Comparison of ENCODE assay signal across 8 mouse cellular contexts in the genomic region with DNA sequence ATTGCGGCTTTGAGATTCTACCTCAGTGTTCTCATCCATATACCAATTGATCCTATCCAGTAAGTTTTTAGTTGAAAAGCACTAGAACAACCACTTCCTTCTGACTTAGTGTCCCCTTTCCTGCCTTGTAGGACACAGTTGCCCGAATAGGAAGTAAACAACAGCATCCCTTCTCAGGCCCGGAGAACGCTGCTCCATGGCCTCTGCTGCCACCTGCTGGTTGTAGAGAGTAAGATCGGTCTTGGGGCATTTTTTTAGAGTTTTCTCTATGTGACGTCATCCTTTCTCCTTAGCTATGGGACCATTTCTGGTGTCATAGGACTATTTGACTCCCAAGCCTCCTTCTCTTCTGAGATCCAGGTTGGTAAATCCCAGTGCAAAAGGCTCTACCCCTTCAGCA. TPM values are rescaled to one million over a fixed set of nuclear protein-coding genes. Genes with fewer than 3 reads are reported as not detected.
A peak's percentile ranks its signal among the peaks of the same experiment; 100 is the strongest.
DNase-seq lines count a peak whose midpoint lies in the region; ATAC-seq and TF ChIP-seq lines count a peak whose summit lies in the region.

No protein-coding gene starts in this region.

- peak overlapping the region; percentile 62; the same call in 1 of the 2 replicates for H3K4me2 ChIP-seq in CH12.LX (ENCODE audit: insufficient read depth, low read depth, poor library complexity, severe bottlenecking)
- H3K4me2 ChIP-seq in liver, embryonic 15.5 days = peak overlapping the region; percentile 27; the same call in 1 of the 2 replicates

- no peaks in the 10 kb centered on the region for H3K9me3 ChIP-seq in CH12.LX (replicated peaks; ENCODE audit: low read length)
- no peaks in the 10 kb centered on the region for H3K9me3 ChIP-seq in liver, embryonic 15.5 days (replicated peaks)

- peaks cover 44% of the 10 kb centered on the region for H3K27me3 ChIP-seq in CH12.LX (replicated peaks)
- H3K27me3 ChIP-seq in liver, embryonic 15.5 days = peaks cover 31% of the 10 kb centered on the region

- peak; percentile 90 for DNase-seq in CH12.LX (ENCODE audit: extremely low read depth)
- peak; percentile 84 for DNase-seq in adrenal gland, adult 2 months
- DNase-seq in embryo, embryonic 10.5 days (ENCODE audit: low spot score) = peak; percentile 96
- peak; percentile 80 for DNase-seq in heart, adult 8-10 months (ENCODE audit: low spot score)
- DNase-seq in kidney, postnatal 36 days = peak; percentile 85 to 92
- DNase-seq in retina, adult 2 months (ENCODE audit: low read depth, low spot score) = peak; percentile 54
- peak; percentile 89 for DNase-seq in thymus, postnatal 4 days

- TF ChIP-seq POLR2A in CH12.LX (IDR thresholded peaks at IDR 0.05; ENCODE audit: low read depth, low read length) = no peak

- peak overlapping the region in 1 of 3 experiments; percentile 12 for H3K4me3 ChIP-seq in CH12.LX (replicated peaks in 1 of 3; ENCODE audit: low read depth in 2 of 3, low read length in 2 of 3, poor library complexity in 1 of 3)
- no peak overlapping the region for H3K4me3 ChIP-seq in liver, embryonic 15.5 days (replicated peaks)

- WGBS in liver, embryonic 15.5 days (ENCODE audit: insufficient replicate concordance) = 11% methylated on average over 6 of the region's 6 CpGs

- H3K79me2 ChIP-seq in CH12.LX (replicated peaks; ENCODE audit: control insufficient read depth, extremely low read depth, insufficient read depth, poor library complexity, severe bottlenecking) = no peaks in the 10 kb centered on the region

- no peaks in the 10 kb centered on the region for H3K36me3 ChIP-seq in CH12.LX (replicated peaks in 1 of 2; ENCODE audit: control insufficient read depth in 1 of 2, insufficient read depth in 1 of 2, low read length in 1 of 2)
- no peaks in the 10 kb centered on the region for H3K36me3 ChIP-seq in liver, embryonic 15.5 days (replicated peaks)

- peak; percentile 98 for TF ChIP-seq RAD21 in CH12.LX (IDR thresholded peaks at IDR 0.05; ENCODE audit: low read depth, low read length)

- no peak for ATAC-seq in liver, embryonic 15.5 days (ENCODE audit: insufficient read depth)

- H3K4me1 ChIP-seq in CH12.LX (ENCODE audit: control insufficient read depth in 1 of 2, insufficient read depth in 2 of 2) = peaks cover 4 to 17% of the 10 kb centered on the region in 2 experiments; a peak in 3 of 4 replicates
- H3K4me1 ChIP-seq in liver, embryonic 15.5 days (replicated peaks) = no peaks in the 10 kb centered on the region

- dilution Hi-C loops in CH12.LX (cut with MboI; ENCODE audit: extremely low pct_ligation_motif_present, extremely low pct_unique_long_range_greater_than_20kb, low sequenced_read_pairs) = no loop called here

- no peak for TF ChIP-seq EP300 in CH12.LX (IDR thresholded peaks at IDR 0.05; ENCODE audit: low read length)

- TF ChIP-seq CTCF in CH12.LX (conservative IDR thresholded peaks at IDR 0.05 in 1 of 2, IDR thresholded peaks at IDR 0.05 in 1 of 2; ENCODE audit: low read depth in 2 of 2, low read length in 2 of 2) = peak; percentile 84 to 98

- no peak overlapping the region for H3K9ac ChIP-seq in CH12.LX (ENCODE audit: insufficient read depth, low read depth)
- no peak overlapping the region for H3K9ac ChIP-seq in liver, embryonic 15.5 days

- in situ Hi-C loops in CH12.LX (cut with MboI; ENCODE audit: low pct_ligation_motif_present, low pct_unique_long_range_greater_than_20kb, low sequenced_read_pairs) = loop anchor here (5.0 kb wide), 2 partner anchors 33 to 82 kb away; no protein-coding TSS in a partner anchor

- no peak overlapping the region for H3K27ac ChIP-seq in CH12.LX (ENCODE audit: insufficient read depth, low read depth)
- H3K27ac ChIP-seq in liver, embryonic 15.5 days (replicated peaks) = no peak overlapping the region

TF ChIP-seq in CH12.LX, 34 proteins besides CTCF, POLR2A, EP300 and RAD21:
- no peak for TF ChIP-seq NRF1 (IDR thresholded peaks at IDR 0.05; ENCODE audit: low read depth, low read length)
- peak; percentile 74 for TF ChIP-seq ELF1 (IDR thresholded peaks at IDR 0.05; ENCODE audit: low read depth, low read length)
- TF ChIP-seq USF2 (conservative IDR thresholded peaks at IDR 0.05; ENCODE audit: low read depth, low read length) = no peak
- peak; percentile 94 for TF ChIP-seq ZC3H11A (IDR thresholded peaks at IDR 0.05; ENCODE audit: low read depth, low read length)
- TF ChIP-seq JUND (conservative IDR thresholded peaks at IDR 0.05; ENCODE audit: low read depth, low read length) = peak; percentile 89; the same call in 1 of the 2 replicates
- TF ChIP-seq SIN3A (IDR thresholded peaks at IDR 0.05; ENCODE audit: low read length) = peak; percentile 69; the same call in 1 of the 2 replicates
- no peak for TF ChIP-seq POLR2AphosphoS2 (IDR thresholded peaks at IDR 0.05; ENCODE audit: low read depth, low read length)
- peak; percentile 91 for TF ChIP-seq ZNF384 (IDR thresholded peaks at IDR 0.05; ENCODE audit: low read depth, low read length)
- 0 out of 2 replicates have a peak, but pooled peaks have one; percentile 27 for TF ChIP-seq MAZ (IDR thresholded peaks at IDR 0.05; ENCODE audit: low read depth, low read length)
- peak; percentile 31 for TF ChIP-seq HCFC1 (IDR thresholded peaks at IDR 0.05; ENCODE audit: low read depth, low read length)
- peak; percentile 57; the same call in 1 of the 2 replicates for TF ChIP-seq MEF2A (IDR thresholded peaks at IDR 0.05; ENCODE audit: borderline replicate concordance, low read depth, low read length)
- peak; percentile 76; the same call in 1 of the 2 replicates for TF ChIP-seq JUN (IDR thresholded peaks at IDR 0.05; ENCODE audit: insufficient read depth, low read depth, low read length)
- TF ChIP-seq KAT2A (IDR thresholded peaks at IDR 0.05; ENCODE audit: insufficient replicate concordance, low read length) = no peak
- TF ChIP-seq IRF4 (IDR thresholded peaks at IDR 0.05; ENCODE audit: low read depth, low read length) = peak; percentile 33; the same call in 1 of the 2 replicates
- TF ChIP-seq SMC3 (IDR thresholded peaks at IDR 0.05; ENCODE audit: low read depth, low read length) = peak; percentile 99
- TF ChIP-seq ETS1 (conservative IDR thresholded peaks at IDR 0.05; ENCODE audit: low read depth, low read length) = no peak; the same call in 1 of the 2 replicates
- TF ChIP-seq MAFK (IDR thresholded peaks at IDR 0.05; ENCODE audit: insufficient replicate concordance, low read length) = no peak
- 0 out of 2 replicates have a peak, but pooled peaks have one; percentile 30 for TF ChIP-seq MYC (IDR thresholded peaks at IDR 0.05; ENCODE audit: low read depth, low read length)
- TF ChIP-seq UBTF (IDR thresholded peaks at IDR 0.05; ENCODE audit: low read depth, low read length) = no peak
- TF ChIP-seq BHLHE40 (IDR thresholded peaks at IDR 0.05; ENCODE audit: low read depth, low read length) = peak; percentile 32; the same call in 1 of the 2 replicates

RNA-seq across cellular contexts. Expression of a gene that starts 16.3 kb away (rescaled TPM):
- 1.0 and 2.5 TPM in 2 replicates for total RNA-seq in CH12.LX (2012; rRNA removed)
- total RNA-seq in CH12.LX (2014; rRNA removed) = 0.32 TPM in 1 of 2 replicates, not detected in the other
- 1.1 and 1.3 TPM in 2 replicates for polyA plus RNA-seq in CH12.LX (2012; ENCODE audit: insufficient read length, low read depth)
- total RNA-seq in adrenal gland, adult 2 months (2021) = 10 to 100 TPM; 14.9 to 22.5 TPM
- 36.3 and 42.5 TPM in 2 replicates for polyA plus RNA-seq in adrenal gland, adult 2 months (2012; rRNA removed)
- 10 to 100 TPM; 16.9 to 21.5 (median 18.3) TPM for total RNA-seq in heart, adult 8-10 months (2022)
- polyA plus RNA-seq in liver, embryonic 15.5 days (2015; fragmentation: Nextera tagmentation; extraction: Ambion mirVana) = 1.3 TPM in 2 replicates

RNA-seq across cellular contexts. Expression of a gene that starts 35.5 kb away (rescaled TPM):
- total RNA-seq in CH12.LX (2012; rRNA removed) (not detected in 2 replicates), CH12.LX (2014; rRNA removed) (not detected in 2 replicates)
- not detected in 2 replicates for polyA plus RNA-seq in CH12.LX (2012; ENCODE audit: insufficient read length, low read depth)
- total RNA-seq in adrenal gland, adult 2 months (2021) = under 1 TPM in 1 of 2 experiments, not detected in 1; 0.41 TPM
- polyA plus RNA-seq in adrenal gland, adult 2 months (2012; rRNA removed) = 0.19 and 0.20 TPM in 2 replicates
- not detected for total RNA-seq in heart, adult 8-10 months (2022)
- not detected in 2 replicates for polyA plus RNA-seq in liver, embryonic 15.5 days (2015; fragmentation: Nextera tagmentation; extraction: Ambion mirVana)

RNA-seq across cellular contexts. Expression of a gene that starts 35.5 kb away (rescaled TPM):
- total RNA-seq in CH12.LX (2012; rRNA removed) (not detected in 2 replicates), CH12.LX (2014; rRNA removed) (not detected in 2 replicates)
- not detected in 2 replicates for polyA plus RNA-seq in CH12.LX (2012; ENCODE audit: insufficient read length, low read depth)
- under 1 TPM; 0.10 to 0.12 TPM for total RNA-seq in adrenal gland, adult 2 months (2021)
- polyA plus RNA-seq in adrenal gland, adult 2 months (2012; rRNA removed) = 0.03 and 0.09 TPM in 2 replicates
- total RNA-seq in heart, adult 8-10 months (2022) = under 1 TPM in 1 of 4 experiments, not detected in 3; 0.09 TPM
- polyA plus RNA-seq in liver, embryonic 15.5 days (2015; fragmentation: Nextera tagmentation; extraction: Ambion mirVana) = not detected in 2 replicates

Comparison
In these comparisons a context has a peak if more than half of its experiments do, and no peak if none do; other contexts are left out.
1. RNA of a gene that starts 16.3 kb away (total RNA-seq): 14.9 to 22.5 TPM in adrenal gland, adult 2 months and 16.9 to 21.5 TPM in heart, adult 8-10 months; 0.32 to 2.5 TPM in CH12.LX; every median in the first group is over 4 times any median in the second.
2. Peak in every context shown above with its lines, with median percentiles within 50 percentile points of each other: DNase-seq.